Mouse (Mus musculus): ENCODE data around the gene Atrx. TPM values are rescaled to one million over a fixed set of nuclear protein-coding genes. Genes with fewer than 3 reads are reported as not detected.
"Not testable (repeated sequence)": the region's sequence is repeated elsewhere in the genome, so short reads cannot be mapped to it uniquely, and the experiment has no call there.

Atrx gene
- total RNA-seq (2022): 100 to 1,000 TPM; 157 to 164 (median 162) TPM

GRCm38 (mm10) chrX:105928861-105929477, at the start of gene Atrx:
TSS of gene Atrx (minus strand) at chrX:105929403.
- DNase-seq (ENCODE audit: low spot score in 2 of 2): peak; percentile 50 to 76

GRCm38 (mm10) chrX:105957091-105957490, 27.9 kb upstream of the Atrx start:
- not testable (repeated sequence) for DNase-seq (ENCODE audit: low spot score in 2 of 2)

- no peak for DNase-seq (ENCODE audit: low spot score in 2 of 2)
Measured at GRCm38 (mm10) chrX:105953999-105954398, 24.8 kb upstream of the Atrx start.

GRCm38 (mm10) chrX:105946357-105946756, 17.2 kb upstream of the Atrx start:
- no peak for DNase-seq (ENCODE audit: low spot score in 2 of 2)

DNA sequence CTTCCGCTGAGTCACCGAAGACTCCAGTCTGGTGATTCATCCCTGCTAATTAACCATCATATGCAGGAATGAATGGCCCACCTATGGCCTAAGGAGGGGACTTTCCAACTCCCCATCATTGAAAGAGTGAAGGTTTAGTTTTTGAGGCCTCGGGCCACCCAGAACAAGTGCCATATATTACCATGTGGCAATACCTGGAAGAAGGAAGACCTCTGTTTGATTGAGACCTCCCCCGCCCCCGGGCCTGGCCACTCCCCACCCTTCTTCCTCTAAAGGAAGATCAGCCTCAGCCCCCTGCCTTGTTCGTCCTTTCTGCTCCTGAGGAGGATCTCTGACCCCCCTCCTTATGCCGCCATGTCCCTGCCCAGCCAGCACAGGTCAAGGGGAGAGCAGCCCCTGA, 10.0 kb upstream of the Atrx start:
- no peak for DNase-seq (ENCODE audit: low spot score in 2 of 2)

GRCm38 (mm10) chrX:105937736-105938135, 8.5 kb upstream of the Atrx start:
- no peak for DNase-seq (ENCODE audit: low spot score in 2 of 2)

GRCm38 (mm10) chrX:105934341-105934740, 5.1 kb upstream of the Atrx start:
- DNase-seq (ENCODE audit: low spot score in 2 of 2): no peak

DNA sequence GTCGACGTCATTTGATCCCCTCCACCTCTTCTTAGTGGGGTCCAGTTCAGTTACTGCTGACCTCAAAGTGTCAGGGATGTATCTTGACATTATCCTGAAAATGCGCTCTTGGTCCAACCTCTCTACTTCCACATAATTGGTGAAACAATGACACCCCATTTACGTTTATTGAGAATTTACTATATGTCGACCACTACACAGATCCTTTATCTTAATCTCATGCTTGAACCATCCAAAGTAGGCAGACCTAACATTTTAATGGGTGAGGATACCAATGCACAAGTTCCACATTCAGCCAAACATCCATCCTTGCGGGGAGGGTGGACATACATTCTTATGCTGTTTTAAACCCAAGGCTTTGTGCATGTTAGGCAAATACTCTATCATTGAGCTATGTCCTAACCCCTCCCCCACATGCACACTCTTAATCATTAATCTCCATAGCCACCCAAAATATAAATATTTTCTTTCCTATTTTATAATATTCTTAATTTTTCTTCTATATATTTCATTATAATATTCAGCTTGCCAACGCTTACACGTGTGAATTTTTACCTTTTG, 355 bp upstream of the Atrx start:
- DNase-seq (ENCODE audit: low spot score in 2 of 2): no peak

GRCm38 (mm10) chrX:105927941-105928860, 1.0 kb downstream of the Atrx start:
- peak; percentile 12 to 20 for DNase-seq (ENCODE audit: low spot score in 2 of 2)

GRCm38 (mm10) chrX:105926121-105926735, 3.0 kb downstream of the Atrx start:
- no peak for DNase-seq (ENCODE audit: low spot score in 2 of 2)

- DNase-seq (ENCODE audit: low spot score in 2 of 2): no peak
Measured at GRCm38 (mm10) chrX:105924326-105925070, 4.7 kb downstream of the Atrx start.

- DNase-seq (ENCODE audit: low spot score in 2 of 2): no peak
Measured at GRCm38 (mm10) chrX:105923896-105924295, 5.3 kb downstream of the Atrx start.

DNA sequence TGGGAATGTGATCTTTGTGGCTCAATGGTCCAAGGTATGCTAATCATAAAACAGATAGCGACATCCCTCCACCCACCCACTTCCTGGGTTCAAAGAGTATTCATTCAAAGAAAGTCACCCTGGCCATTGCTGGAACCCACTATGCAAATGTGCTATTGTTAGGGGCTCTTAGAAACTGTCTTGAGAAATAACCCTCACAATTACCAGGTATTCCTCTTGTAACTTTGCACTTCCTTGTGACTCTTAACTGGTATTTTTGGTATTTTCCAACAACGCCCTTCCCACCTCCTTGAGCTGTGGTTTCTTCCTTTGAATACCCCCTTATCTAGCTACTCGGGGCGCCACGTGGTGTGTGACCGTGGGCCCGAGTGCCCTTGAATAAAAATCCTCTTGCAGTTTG, 6.2 kb downstream of the Atrx start:
- DNase-seq (ENCODE audit: low spot score in 2 of 2): not testable (repeated sequence)

GRCm38 (mm10) chrX:105921421-105921820, 7.8 kb downstream of the Atrx start:
- no peak for DNase-seq (ENCODE audit: low spot score in 2 of 2)

DNA sequence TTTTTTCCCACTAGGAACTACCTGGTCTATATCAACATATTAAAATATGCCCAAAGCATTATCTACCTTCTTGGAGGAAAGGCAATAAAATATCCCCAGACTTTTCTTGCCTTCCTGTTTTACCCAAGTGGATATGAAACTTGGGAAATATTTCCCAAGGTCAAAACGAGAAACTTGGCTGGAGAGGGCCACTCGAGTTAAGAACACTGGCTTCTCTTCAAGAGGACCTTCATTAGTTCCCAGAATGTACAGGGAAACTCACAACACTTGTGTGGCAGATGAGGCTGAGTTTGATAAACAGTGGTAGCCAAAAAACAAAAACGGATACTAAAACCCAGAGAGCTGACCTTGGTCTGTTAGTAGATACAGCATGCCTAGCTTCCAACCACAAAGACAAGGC, 17.5 kb downstream of the Atrx start:
- no peak for DNase-seq (ENCODE audit: low spot score in 2 of 2)

DNA sequence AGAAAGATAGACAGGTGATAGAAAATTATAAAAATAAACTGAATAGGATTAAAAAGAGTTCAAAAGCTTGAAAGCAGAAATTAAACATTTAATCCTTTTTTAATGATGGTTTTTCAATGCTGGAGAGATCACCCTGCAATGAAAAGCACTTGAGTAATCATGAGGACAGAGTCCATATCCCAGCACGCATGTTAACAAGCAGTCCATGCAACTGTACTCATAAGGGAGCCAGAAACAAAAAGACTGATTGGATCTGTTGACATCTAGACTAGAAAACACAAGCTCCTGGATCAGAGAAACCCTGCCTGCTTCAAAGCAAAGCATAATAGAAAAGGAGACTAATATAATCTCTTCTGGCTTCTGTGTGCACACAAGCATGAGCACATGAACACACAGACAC, 27.6 kb downstream of the Atrx start:
- no peak for DNase-seq (ENCODE audit: low spot score in 2 of 2)

DNA sequence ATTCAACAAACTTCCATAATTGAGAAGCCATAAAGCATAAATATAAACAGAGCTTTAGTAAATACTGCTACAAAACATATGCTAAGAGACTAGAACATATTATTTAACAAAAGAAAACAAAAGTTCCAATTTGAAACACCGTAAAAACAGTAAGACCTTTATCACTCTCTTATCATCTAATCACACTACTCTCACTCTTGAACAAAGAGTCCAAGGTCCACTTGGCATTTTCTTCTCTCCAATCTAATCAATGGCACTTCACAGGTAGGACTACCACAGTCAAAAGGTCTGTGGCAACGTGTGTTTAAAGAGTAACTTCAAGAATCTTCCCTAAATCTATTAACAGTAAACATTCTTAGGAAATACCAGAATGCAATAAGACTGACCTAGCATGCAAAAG, 42.3 kb downstream of the Atrx start:
- DNase-seq (ENCODE audit: low spot score in 2 of 2): no peak

DNA sequence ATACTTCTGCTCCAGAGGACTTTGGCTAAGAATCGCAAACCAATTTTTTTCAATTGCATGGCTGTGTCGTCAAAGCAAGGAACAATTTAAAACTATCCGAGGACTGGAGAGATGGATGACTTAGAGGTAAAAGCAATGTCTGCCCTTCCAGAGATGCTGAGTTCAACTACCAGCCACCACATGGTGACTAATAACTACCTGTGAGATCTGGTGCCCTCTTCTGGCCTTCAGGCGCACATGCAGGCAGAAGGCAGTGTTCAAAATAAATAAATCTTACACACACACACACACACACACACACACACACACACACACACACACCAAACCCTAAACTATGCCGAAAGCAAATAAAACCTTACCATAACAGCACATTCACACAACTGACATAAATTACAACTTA, 64.8 kb downstream of the Atrx start:
- no peak for DNase-seq (ENCODE audit: low spot score in 2 of 2)

DNA sequence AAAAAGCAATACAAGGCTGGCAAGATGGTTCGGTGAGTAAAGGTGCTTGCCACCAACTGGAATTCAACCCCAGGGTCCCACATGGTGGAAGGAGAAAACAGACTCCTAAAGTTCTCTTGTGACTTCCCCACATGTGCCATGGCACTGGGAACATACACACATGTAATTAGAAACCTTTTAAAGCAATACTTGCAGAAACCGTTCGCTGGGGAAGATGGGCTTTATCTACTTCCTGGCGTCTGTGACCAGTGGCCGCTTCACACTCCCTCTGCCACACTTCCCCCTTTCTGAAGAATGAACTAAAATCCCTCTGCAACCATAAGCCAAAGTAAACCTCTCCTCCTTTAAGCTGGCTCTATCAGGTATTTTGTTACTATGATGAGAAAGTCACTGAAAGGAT, 104.7 kb downstream of the Atrx start:
- no peak for DNase-seq (ENCODE audit: low spot score in 2 of 2)

DNA sequence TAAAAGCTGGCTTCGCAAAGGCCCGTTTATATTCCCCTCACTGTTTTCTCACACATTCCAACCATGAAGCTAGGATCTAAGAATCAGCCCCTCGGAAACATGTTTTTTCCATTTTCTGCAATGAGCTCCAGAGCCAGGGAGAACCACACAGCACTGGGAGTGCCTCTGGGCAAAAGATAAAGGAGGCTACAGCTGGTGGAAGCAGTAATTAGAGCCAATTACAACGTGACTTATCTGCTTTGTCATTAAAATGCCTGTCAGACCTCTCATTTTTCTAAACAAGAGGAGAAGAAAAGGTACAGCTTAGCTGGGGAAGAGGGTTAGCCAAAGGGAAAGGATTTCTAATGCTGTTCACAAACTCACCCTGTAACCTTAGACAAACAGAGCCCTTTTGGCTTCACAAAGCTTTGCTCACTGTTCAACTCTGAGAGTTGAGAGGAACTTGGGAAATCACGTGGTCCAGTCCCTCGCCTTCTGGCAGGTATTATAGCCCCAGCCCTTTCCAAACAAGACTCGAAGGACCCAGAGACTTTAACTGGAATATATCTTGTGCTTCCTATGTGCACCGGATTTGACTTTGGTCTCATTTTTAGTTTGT, 134.3 kb downstream of the Atrx start:
- DNase-seq (ENCODE audit: low spot score in 2 of 2): no peak

DNA sequence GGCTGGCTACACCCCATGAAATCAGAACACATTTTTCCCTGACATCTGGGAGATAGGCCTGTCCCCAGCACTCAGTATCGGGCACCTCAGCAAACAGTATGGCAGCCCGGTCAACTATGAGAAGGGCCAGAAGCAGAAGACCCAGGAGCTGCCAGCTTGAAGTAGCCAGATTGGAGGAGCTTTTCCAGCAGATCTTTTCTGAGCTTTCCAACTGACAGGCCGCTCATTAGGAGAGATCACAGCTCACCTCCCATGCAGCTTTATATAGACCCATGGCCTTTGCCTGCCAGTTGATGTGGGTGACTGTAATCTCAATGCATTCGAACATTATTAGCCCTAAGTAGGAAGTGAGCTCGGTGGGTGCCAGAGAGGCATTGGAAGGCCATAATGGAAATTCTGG, 155.9 kb downstream of the Atrx start:
- no peak for DNase-seq (ENCODE audit: low spot score in 2 of 2)

Data from left cerebral cortex, adult 8-10 months (tissue).